Mouse (Mus musculus) MEL (cell line): ENCODE data around the gene Cluh. TPM values are rescaled to one million over a fixed set of nuclear protein-coding genes. Genes with fewer than 3 reads are reported as not detected.
A peak's percentile ranks its signal among the peaks of the same experiment; 100 is the strongest.

Experiments used
- DNase-seq: peaks from one replicate; pipeline ENCODE4 v3.0.0; 2011; ENCODE audit warnings: low read depth, low spot score
- H3K27ac ChIP-seq: 2 replicates; pipeline ENCODE4 v1.5.1; 2012; ENCODE audit warnings: low read depth, mild to moderate bottlenecking, control low read depth, low read length, moderate library complexity; ENCODE audit not compliant: control insufficient read depth
- H3K27me3 ChIP-seq, 2 experiments: fragments of 150-350 bp in 1 of 2; sonication (generic) in 1 of 2; 2 replicates each; pipeline ENCODE4 v1.6.1; 2012; ENCODE audit warnings: low read length in 2 of 2, mild to moderate bottlenecking in 2 of 2, improper control_type of control experiment in 1 of 2, moderate library complexity in 1 of 2; ENCODE audit not compliant: insufficient read depth in 2 of 2, control insufficient read depth in 1 of 2
- H3K36me3 ChIP-seq, 2 experiments: 2 replicates each; pipeline ENCODE4 v1.6.1; 2012 to 2014; ENCODE audit warnings: low read length in 2 of 2, improper control_type of control experiment in 1 of 2, inconsistent platforms in 1 of 2, mild to moderate bottlenecking in 1 of 2; ENCODE audit not compliant: insufficient read depth in 2 of 2, control insufficient read depth in 1 of 2
- H3K4me1 ChIP-seq, 2 experiments: fragments of 150-350 bp in 1 of 2; sonication (generic) in 1 of 2; 2 replicates each; pipeline ENCODE4 v1.6.1; 2012; ENCODE audit warnings: low read length in 2 of 2, improper control_type of control experiment in 1 of 2, mild to moderate bottlenecking in 1 of 2; ENCODE audit not compliant: insufficient read depth in 2 of 2, control insufficient read depth in 1 of 2
- H3K4me3 ChIP-seq, 2 experiments: fragments of 150-350 bp in 1 of 2; sonication (generic) in 1 of 2; 2 replicates each; pipeline ENCODE4 v1.5.1; 2012; ENCODE audit warnings: low read depth in 2 of 2, low read length in 2 of 2, mild to moderate bottlenecking in 2 of 2, moderate library complexity in 2 of 2, control low read depth in 1 of 2, improper control_type of control experiment in 1 of 2; ENCODE audit not compliant: control insufficient read depth in 1 of 2, insufficient read depth in 1 of 2
- H3K79me2 ChIP-seq: 2 replicates; pipeline ENCODE4 v1.6.1; 2012; ENCODE audit warnings: mild to moderate bottlenecking, low read length, moderate library complexity; ENCODE audit not compliant: control insufficient read depth, poor library complexity, insufficient read depth
- H3K9ac ChIP-seq: 2 replicates; pipeline ENCODE4 v1.6.1; 2012; ENCODE audit warnings: low read depth, mild to moderate bottlenecking, control low read depth, low read length, moderate library complexity; ENCODE audit not compliant: control insufficient read depth, poor library complexity, severe bottlenecking
- H3K9me3 ChIP-seq: fragments of 150-350 bp; sonication (generic); replicated peaks from 2 replicates; pipeline ENCODE4 v1.6.1; 2012; ENCODE audit warnings: mild to moderate bottlenecking, low read length, improper control_type of control experiment, moderate library complexity; ENCODE audit not compliant: insufficient read depth
- BHLHE40 ChIP-seq: IDR thresholded peaks from 2 replicates; pipeline ENCODE4 v1.6.1; 2012; ENCODE audit warnings: low read depth, mild to moderate bottlenecking, inconsistent platforms, low read length, improper control_type of control experiment, borderline replicate concordance
- CHD1 ChIP-seq: IDR thresholded peaks from 2 replicates; pipeline ENCODE4 v1.6.1; 2012; ENCODE audit warnings: low read depth, mild to moderate bottlenecking, inconsistent platforms, low read length, improper control_type of control experiment
- EP300 ChIP-seq, 2 experiments: IDR thresholded peaks; 2 replicates each; pipeline ENCODE4 v1.6.1; 2011; ENCODE audit warnings: improper control_type of control experiment in 2 of 2, low read length in 2 of 2, low read depth in 1 of 2, mild to moderate bottlenecking in 1 of 2
- ETS1 ChIP-seq: IDR thresholded peaks from 2 replicates; pipeline ENCODE4 v1.6.1; 2012; ENCODE audit warnings: low read depth, mild to moderate bottlenecking, inconsistent platforms, low read length, improper control_type of control experiment, moderate library complexity
- GABPA ChIP-seq: IDR thresholded peaks from 2 replicates; pipeline ENCODE4 v1.6.1; 2012; ENCODE audit warnings: low read depth, mild to moderate bottlenecking, inconsistent platforms, low read length, improper control_type of control experiment, moderate library complexity
- GATA1 ChIP-seq: IDR thresholded peaks from 2 replicates; pipeline ENCODE4 v1.6.1; 2011; ENCODE audit warnings: low read depth, low read length, improper control_type of control experiment
- HCFC1 ChIP-seq: IDR thresholded peaks from 2 replicates; pipeline ENCODE4 v1.6.1; 2012; ENCODE audit warnings: low read depth, mild to moderate bottlenecking, inconsistent platforms, low read length, improper control_type of control experiment, moderate library complexity
- KAT2A ChIP-seq: conservative IDR thresholded peaks from 2 replicates; pipeline ENCODE4 v1.6.1; 2012; ENCODE audit warnings: low read depth, low read length, improper control_type of control experiment, inconsistent platforms
- MAX ChIP-seq: IDR thresholded peaks from 2 replicates; pipeline ENCODE4 v1.6.1; 2011; ENCODE audit warnings: low read length, improper control_type of control experiment
- MAZ ChIP-seq: IDR thresholded peaks from 2 replicates; pipeline ENCODE4 v1.6.1; 2012; ENCODE audit warnings: low read depth, mild to moderate bottlenecking, inconsistent platforms, low read length, improper control_type of control experiment
- MEF2A ChIP-seq: IDR thresholded peaks from 2 replicates; pipeline ENCODE4 v1.6.1; 2014; ENCODE audit warnings: low read depth, mild to moderate bottlenecking, inconsistent platforms, low read length, improper control_type of control experiment; ENCODE audit not compliant: poor library complexity, insufficient replicate concordance, severe bottlenecking; ENCODE audit errors: extremely low read depth
- MXI1 ChIP-seq: IDR thresholded peaks from 2 replicates; pipeline ENCODE4 v1.6.1; 2011; ENCODE audit warnings: mild to moderate bottlenecking, low read depth, low read length, improper control_type of control experiment
- MYB ChIP-seq: IDR thresholded peaks from 2 replicates; pipeline ENCODE4 v1.6.1; 2011; ENCODE audit warnings: mild to moderate bottlenecking, low read depth, low read length, improper control_type of control experiment
- MYC ChIP-seq: IDR thresholded peaks from 2 replicates; pipeline ENCODE4 v1.6.1; 2011; ENCODE audit warnings: low read depth, mild to moderate bottlenecking, low read length, improper control_type of control experiment, moderate library complexity
- POLR2A ChIP-seq, 2 experiments: IDR thresholded peaks; 2 replicates each; pipeline ENCODE4 v1.6.1; 2011 to 2012; ENCODE audit warnings: low read length in 2 of 2, mild to moderate bottlenecking in 2 of 2, control low read depth in 1 of 2, improper control_type of control experiment in 1 of 2, low read depth in 1 of 2, moderate library complexity in 1 of 2; ENCODE audit not compliant: control insufficient read depth in 1 of 2, insufficient read depth in 1 of 2, poor library complexity in 1 of 2
- RCOR1 ChIP-seq: IDR thresholded peaks from 2 replicates; pipeline ENCODE4 v1.6.1; 2012; ENCODE audit warnings: low read depth, mild to moderate bottlenecking, inconsistent platforms, low read length, improper control_type of control experiment
- SMC3 ChIP-seq: IDR thresholded peaks from 2 replicates; pipeline ENCODE4 v1.6.1; 2011; ENCODE audit warnings: low read depth, low read length, improper control_type of control experiment
- TAL1 ChIP-seq: IDR thresholded peaks from 2 replicates; pipeline ENCODE4 v1.6.1; 2012; ENCODE audit warnings: mild to moderate bottlenecking, inconsistent platforms, low read length, moderate library complexity, mixed read lengths
- TCF12 ChIP-seq: IDR thresholded peaks from 2 replicates; pipeline ENCODE4 v1.6.1; 2014; ENCODE audit warnings: low read depth, mild to moderate bottlenecking, inconsistent platforms, low read length, improper control_type of control experiment, moderate library complexity
- USF2 ChIP-seq, 2 experiments: IDR thresholded peaks; 2 replicates each; pipeline ENCODE4 v1.6.1; 2011 to 2012; ENCODE audit warnings: improper control_type of control experiment in 2 of 2, low read length in 2 of 2, borderline replicate concordance in 1 of 2, inconsistent platforms in 1 of 2, low read depth in 1 of 2, mild to moderate bottlenecking in 1 of 2; ENCODE audit not compliant: insufficient read depth in 1 of 2
- ZC3H11A ChIP-seq: IDR thresholded peaks from 2 replicates; pipeline ENCODE4 v1.6.1; 2012; ENCODE audit warnings: low read depth, mild to moderate bottlenecking, inconsistent platforms, low read length, improper control_type of control experiment
- ZKSCAN1 ChIP-seq: IDR thresholded peaks from 2 replicates; pipeline ENCODE4 v1.6.1; 2012; ENCODE audit warnings: low read depth, mild to moderate bottlenecking, inconsistent platforms, low read length, improper control_type of control experiment, moderate library complexity
- ZNF384 ChIP-seq: IDR thresholded peaks from 2 replicates; pipeline ENCODE4 v1.6.1; 2012; ENCODE audit warnings: low read depth, mild to moderate bottlenecking, inconsistent platforms, low read length, improper control_type of control experiment
- polyA plus RNA-seq, 2 experiments: library from polyadenylated mRNA; stranded (reverse) in 1 of 2; unstranded in 1 of 2; fragments of >175 nt in 1 of 2; fragments of >200 nt in 1 of 2; gene quantifications; 2 replicates each; pipeline versions ENCODE4 v1.2.1 to v1.2.4; 2012; ENCODE audit warnings: low replicate concordance in 2 of 2, low read depth in 1 of 2; ENCODE audit not compliant: insufficient read length in 2 of 2, insufficient read depth in 1 of 2, missing spikeins in 1 of 2
- total RNA-seq: library from RNA; depleted of rRNA; stranded (reverse); fragments of 300-350 nt; gene quantifications from 2 replicates; pipeline ENCODE4 v1.2.3, GENCODE M21; 2012

Cluh gene
- total and polyA plus RNA-seq, 3 experiments = 53.8 to 135 (median 115) TPM

DNA sequence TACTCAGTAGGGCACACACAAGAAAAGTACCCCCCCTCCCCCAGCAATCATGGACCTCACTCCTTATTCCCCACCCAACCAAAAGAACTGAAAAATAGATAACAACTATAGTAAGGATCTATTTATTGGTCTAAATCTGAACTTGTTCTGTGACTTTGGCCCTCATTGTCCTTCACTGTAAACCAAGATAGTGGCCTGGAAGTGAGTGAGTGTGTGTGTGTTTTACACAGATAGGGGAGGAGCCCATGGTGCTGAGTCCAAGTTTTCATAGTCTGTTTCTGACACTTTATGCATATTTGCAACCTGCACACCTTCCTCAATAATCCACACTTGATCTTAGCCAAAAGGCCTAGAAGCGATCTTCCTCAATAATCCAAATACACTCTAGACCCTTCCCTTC, 619 bp upstream of the Cluh start:
- H3K79me2 ChIP-seq = peaks cover 44% of the 10 kb centered on the region
- H3K4me1 ChIP-seq = peaks cover 8 to 41% of the 10 kb centered on the region in 2 experiments; a peak in 3 of 4 replicates
- peak overlapping the region; percentile 70 for H3K27ac ChIP-seq
- peaks cover 0 to 30% of the 10 kb centered on the region in 2 experiments; a peak in 3 of 4 replicates for H3K36me3 ChIP-seq
- peak overlapping the region; percentile 54 to 74 for H3K4me3 ChIP-seq
- DNase-seq = no peak
- H3K9ac ChIP-seq = peak overlapping the region; percentile 54
- no peaks in the 10 kb centered on the region for H3K27me3 ChIP-seq
- no peaks in the 10 kb centered on the region for H3K9me3 ChIP-seq
- TF ChIP-seq SMC3 (no peak), TCF12 (peak; percentile 50), GATA1 (peak; percentile 54; the same call in 1 of the 2 replicates), EP300 (IDR thresholded peaks at IDR 0.05; ENCODE audit: low read depth in 1 of 2, low read length in 2 of 2) (peak; percentile 44 to 51; a peak in 3 of 4 replicates), RCOR1 (peak; percentile 56; the same call in 1 of the 2 replicates), TAL1 (peak; percentile 53), MEF2A (no peak)

DNA sequence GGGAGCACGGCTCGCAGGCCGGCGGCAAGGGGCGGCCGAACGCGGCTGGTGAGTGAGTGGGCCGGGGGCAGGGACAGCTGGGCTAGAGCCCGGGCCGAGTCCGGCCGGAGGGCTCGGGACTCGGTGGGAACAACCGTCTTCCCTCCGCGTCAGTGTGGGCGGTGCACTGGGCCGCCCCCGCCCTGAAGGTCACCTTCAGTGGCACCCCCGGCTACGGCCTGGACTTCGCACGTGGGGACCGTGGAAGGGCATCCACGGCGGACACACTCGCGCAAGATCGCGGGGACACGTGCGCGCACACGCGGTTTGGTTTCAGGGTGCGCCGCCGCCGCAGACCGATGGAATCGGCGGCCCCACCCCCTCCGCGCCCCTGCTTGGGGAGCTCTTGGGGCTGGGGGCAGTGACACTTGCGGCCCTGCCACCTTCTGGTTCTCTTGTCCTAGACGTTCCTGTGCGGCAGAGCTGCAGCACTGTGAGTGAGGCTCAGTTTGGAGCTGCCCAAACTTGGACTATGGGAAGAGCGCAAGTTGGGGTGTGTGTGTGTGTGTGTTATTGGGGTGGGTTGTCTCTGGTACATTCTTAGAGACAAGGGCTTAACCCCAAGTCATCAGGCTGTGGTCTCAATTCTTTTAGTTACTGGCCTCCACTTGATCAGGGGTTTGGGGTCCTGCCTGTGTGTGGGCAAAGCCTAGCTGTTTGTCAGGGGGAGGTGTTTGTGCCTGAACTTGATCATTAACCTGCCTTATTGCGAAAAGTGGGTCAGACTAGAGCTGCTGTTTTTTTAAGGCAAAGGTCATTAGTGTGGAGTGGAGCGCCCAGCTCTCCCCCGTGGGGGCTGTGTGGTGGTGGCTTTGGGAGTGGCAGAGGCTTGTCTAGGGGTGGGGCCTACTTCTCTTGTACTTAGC, 604 bp downstream of the Cluh start:
- H3K79me2 ChIP-seq = peaks cover 56% of the 10 kb centered on the region
- TF ChIP-seq MYB (no peak; the same call in 1 of the 2 replicates), ETS1 (no peak), ZNF384 (no peak), BHLHE40 (no peak), MXI1 (peak; percentile 67; the same call in 1 of the 2 replicates), ZC3H11A (no peak), ZKSCAN1 (no peak), MAX (0 out of 2 replicates have a peak, but pooled peaks have one; percentile 20), TCF12 (no peak), MYC (peak; percentile 12; the same call in 1 of the 2 replicates), HCFC1 (no peak), CHD1 (peak; percentile 81), GABPA (no peak), POLR2A (IDR thresholded peaks at IDR 0.05; ENCODE audit: control insufficient read depth in 1 of 2, insufficient read depth in 1 of 2, low read depth in 1 of 2, low read length in 2 of 2, poor library complexity in 1 of 2) (no peak; a peak in 1 of 4 replicates), USF2 (IDR thresholded peaks at IDR 0.05; ENCODE audit: borderline replicate concordance in 1 of 2, insufficient read depth in 1 of 2, low read depth in 1 of 2, low read length in 2 of 2) (no peak), KAT2A (no peak; the same call in 1 of the 2 replicates), MAZ (peak; percentile 61; the same call in 1 of the 2 replicates)
- TF ChIP-seq, all 39 proteins: peak for 5
- Histone ChIP-seq H3K27me3 (no peaks in the 10 kb centered on the region), H3K4me3 (peak overlapping the region; percentile 87 to 88), H3K4me1 (peaks cover 8 to 41% of the 10 kb centered on the region in 2 experiments; a peak in 3 of 4 replicates), H3K36me3 (peaks cover 1 to 36% of the 10 kb centered on the region in 2 experiments; a peak in 3 of 4 replicates), H3K9ac (peak overlapping the region; percentile 87), H3K27ac (peak overlapping the region; percentile 66), H3K9me3 (no peaks in the 10 kb centered on the region)
- DNase-seq = peak; percentile 65
